Mouse (Mus musculus): ENCODE measurements around the gene Plin3. TPM values are rescaled to one million over a fixed set of nuclear protein-coding genes. Genes with fewer than 3 reads are reported as not detected.

Plin3 gene
- 48.4 and 53.7 TPM in 2 replicates for polyA plus RNA-seq (2014; fragmentation: Nextera tagmentation; extraction: Ambion mirVana)

- Histone ChIP-seq H3K9me3 (ENCODE audit: control insufficient read depth, low read length) (no peaks in the 10 kb centered on the region), H3K4me3 (ENCODE audit: low read depth, low read length) (no peak within 1 kb of the TSS), H3K27me3 (replicated peaks; ENCODE audit: control insufficient read depth, insufficient read depth, low read length) (no peaks in the 10 kb centered on the region), H3K4me1 (replicated peaks; ENCODE audit: control insufficient read depth, insufficient read depth, low read length) (peaks cover 34% of the 10 kb centered on the region), H3K4me2 (peak within 1 kb of the TSS; percentile 97), H3K9ac (ENCODE audit: low read depth, low read length) (peak within 1 kb of the TSS; percentile 67; the same call in 1 of the 2 replicates), H3K27ac (ENCODE audit: low read depth, low read length) (peak within 1 kb of the TSS; percentile 96), H3K36me3 (ENCODE audit: control insufficient read depth, insufficient read depth, low read length) (no peaks in the 10 kb centered on the region)
- ATAC-seq (replicated peaks; ENCODE audit: low FRiP score) (no peak), DNase-seq (ENCODE audit: low spot score) (no peak)
- WGBS: 92% methylated on average over 4 of the region's 4 CpGs
These were observed at the start of gene Plin3 for GRCm38 (mm10) chr17:56292531-56293222. Gene Plin3, minus strand, starts transcription at chr17:56292873.

GRCm38 (mm10) chr17:56340717-56341116 is 48.0 kb upstream of the Plin3 start:
- Histone ChIP-seq H3K9ac (ENCODE audit: low read depth, low read length) (no peak overlapping the region), H3K27ac (ENCODE audit: low read depth, low read length) (no peak overlapping the region), H3K4me2 (no peak overlapping the region), H3K4me1 (replicated peaks; ENCODE audit: control insufficient read depth, insufficient read depth, low read length) (peaks cover 28% of the 10 kb centered on the region), H3K9me3 (ENCODE audit: control insufficient read depth, low read length) (no peaks in the 10 kb centered on the region), H3K36me3 (ENCODE audit: control insufficient read depth, insufficient read depth, low read length) (no peaks in the 10 kb centered on the region), H3K27me3 (replicated peaks; ENCODE audit: control insufficient read depth, insufficient read depth, low read length) (no peaks in the 10 kb centered on the region), H3K4me3 (ENCODE audit: low read depth, low read length) (no peak overlapping the region)
- no peak for DNase-seq (ENCODE audit: low spot score)
- ATAC-seq (replicated peaks; ENCODE audit: low FRiP score): no peak

GRCm38 (mm10) chr17:56338909-56339308 is 46.2 kb upstream of the Plin3 start:
- DNase-seq (ENCODE audit: low spot score) (no peak), ATAC-seq (replicated peaks; ENCODE audit: low FRiP score) (peak; percentile 44; the same call in 1 of the 2 replicates)
- no peaks in the 10 kb centered on the region for H3K27me3 ChIP-seq (replicated peaks; ENCODE audit: control insufficient read depth, insufficient read depth, low read length)
- H3K4me3 ChIP-seq (ENCODE audit: low read depth, low read length): no peak overlapping the region
- H3K4me1 ChIP-seq (replicated peaks; ENCODE audit: control insufficient read depth, insufficient read depth, low read length): peaks cover 23% of the 10 kb centered on the region
- WGBS: 38% methylated on average over 4 of the region's 4 CpGs
- no peak overlapping the region for H3K9ac ChIP-seq (ENCODE audit: low read depth, low read length)
- H3K9me3 ChIP-seq (ENCODE audit: control insufficient read depth, low read length): no peaks in the 10 kb centered on the region
- no peaks in the 10 kb centered on the region for H3K36me3 ChIP-seq (ENCODE audit: control insufficient read depth, insufficient read depth, low read length)
- no peak overlapping the region for H3K4me2 ChIP-seq
- H3K27ac ChIP-seq (ENCODE audit: low read depth, low read length): no peak overlapping the region

GRCm38 (mm10) chr17:56337791-56338190 is 45.1 kb upstream of the Plin3 start:
- Histone ChIP-seq H3K4me3 (ENCODE audit: low read depth, low read length) (no peak overlapping the region), H3K4me2 (no peak overlapping the region), H3K9me3 (ENCODE audit: control insufficient read depth, low read length) (no peaks in the 10 kb centered on the region), H3K36me3 (ENCODE audit: control insufficient read depth, insufficient read depth, low read length) (no peaks in the 10 kb centered on the region), H3K4me1 (replicated peaks; ENCODE audit: control insufficient read depth, insufficient read depth, low read length) (peaks cover 17% of the 10 kb centered on the region), H3K9ac (ENCODE audit: low read depth, low read length) (no peak overlapping the region), H3K27ac (ENCODE audit: low read depth, low read length) (no peak overlapping the region), H3K27me3 (replicated peaks; ENCODE audit: control insufficient read depth, insufficient read depth, low read length) (no peaks in the 10 kb centered on the region)
- WGBS: 68% methylated on average over 6 of the region's 6 CpGs
- no peak for DNase-seq (ENCODE audit: low spot score)
- no peak for ATAC-seq (replicated peaks; ENCODE audit: low FRiP score)

GRCm38 (mm10) chr17:56337190-56337589 is 44.5 kb upstream of the Plin3 start:
- DNase-seq (ENCODE audit: low spot score) (no peak), ATAC-seq (replicated peaks; ENCODE audit: low FRiP score) (no peak)
- Histone ChIP-seq H3K4me2 (no peak overlapping the region), H3K9ac (ENCODE audit: low read depth, low read length) (no peak overlapping the region), H3K4me3 (ENCODE audit: low read depth, low read length) (no peak overlapping the region), H3K4me1 (replicated peaks; ENCODE audit: control insufficient read depth, insufficient read depth, low read length) (peaks cover 13% of the 10 kb centered on the region), H3K9me3 (ENCODE audit: control insufficient read depth, low read length) (no peaks in the 10 kb centered on the region), H3K36me3 (ENCODE audit: control insufficient read depth, insufficient read depth, low read length) (no peaks in the 10 kb centered on the region), H3K27ac (ENCODE audit: low read depth, low read length) (no peak overlapping the region), H3K27me3 (replicated peaks; ENCODE audit: control insufficient read depth, insufficient read depth, low read length) (no peaks in the 10 kb centered on the region)
- 45% methylated on average over 4 of the region's 4 CpGs for WGBS

- H3K4me3 ChIP-seq (ENCODE audit: low read depth, low read length): no peak overlapping the region
- H3K4me1 ChIP-seq (replicated peaks; ENCODE audit: control insufficient read depth, insufficient read depth, low read length): peaks cover 22% of the 10 kb centered on the region
- ATAC-seq (replicated peaks; ENCODE audit: low FRiP score) (no peak), DNase-seq (ENCODE audit: low spot score) (no peak)
- H3K9me3 ChIP-seq (ENCODE audit: control insufficient read depth, low read length): no peaks in the 10 kb centered on the region
- H3K36me3 ChIP-seq (ENCODE audit: control insufficient read depth, insufficient read depth, low read length): no peaks in the 10 kb centered on the region
- WGBS: 44% methylated on average over 8 of the region's 8 CpGs
- no peak overlapping the region for H3K9ac ChIP-seq (ENCODE audit: low read depth, low read length)
- H3K4me2 ChIP-seq: no peak overlapping the region
- H3K27ac ChIP-seq (ENCODE audit: low read depth, low read length): no peak overlapping the region
- no peaks in the 10 kb centered on the region for H3K27me3 ChIP-seq (replicated peaks; ENCODE audit: control insufficient read depth, insufficient read depth, low read length)
These were observed 40.3 kb upstream of the Plin3 start for GRCm38 (mm10) chr17:56332987-56333386.

- no peak for DNase-seq (ENCODE audit: low spot score)
- Histone ChIP-seq H3K4me3 (ENCODE audit: low read depth, low read length) (no peak overlapping the region), H3K9ac (ENCODE audit: low read depth, low read length) (no peak overlapping the region), H3K9me3 (ENCODE audit: control insufficient read depth, low read length) (no peaks in the 10 kb centered on the region), H3K27ac (ENCODE audit: low read depth, low read length) (no peak overlapping the region), H3K4me2 (no peak overlapping the region), H3K36me3 (ENCODE audit: control insufficient read depth, insufficient read depth, low read length) (no peaks in the 10 kb centered on the region), H3K4me1 (replicated peaks; ENCODE audit: control insufficient read depth, insufficient read depth, low read length) (peaks cover 37% of the 10 kb centered on the region), H3K27me3 (replicated peaks; ENCODE audit: control insufficient read depth, insufficient read depth, low read length) (no peaks in the 10 kb centered on the region)
- ATAC-seq (replicated peaks; ENCODE audit: low FRiP score): no peak
These were observed 38.6 kb upstream of the Plin3 start for GRCm38 (mm10) chr17:56331256-56331655.

GRCm38 (mm10) chr17:56330345-56330744 is 37.7 kb upstream of the Plin3 start:
- Histone ChIP-seq H3K9ac (ENCODE audit: low read depth, low read length) (no peak overlapping the region), H3K9me3 (ENCODE audit: control insufficient read depth, low read length) (no peaks in the 10 kb centered on the region), H3K4me2 (no peak overlapping the region), H3K27ac (ENCODE audit: low read depth, low read length) (no peak overlapping the region), H3K36me3 (ENCODE audit: control insufficient read depth, insufficient read depth, low read length) (no peaks in the 10 kb centered on the region), H3K4me3 (ENCODE audit: low read depth, low read length) (no peak overlapping the region), H3K4me1 (replicated peaks; ENCODE audit: control insufficient read depth, insufficient read depth, low read length) (peaks cover 37% of the 10 kb centered on the region), H3K27me3 (replicated peaks; ENCODE audit: control insufficient read depth, insufficient read depth, low read length) (no peaks in the 10 kb centered on the region)
- ATAC-seq (replicated peaks; ENCODE audit: low FRiP score): no peak
- 75% methylated on average over 3 of the region's 3 CpGs for WGBS
- DNase-seq (ENCODE audit: low spot score): no peak

- H3K4me3 ChIP-seq (ENCODE audit: low read depth, low read length): no peak overlapping the region
These were observed 36.6 kb upstream of the Plin3 start for GRCm38 (mm10) chr17:56329267-56329666.

More at GRCm38 (mm10) chr17:56329267-56329666, 36.6 kb upstream of the Plin3 start:
- no peak overlapping the region for H3K4me2 ChIP-seq
- H3K27me3 ChIP-seq (replicated peaks; ENCODE audit: control insufficient read depth, insufficient read depth, low read length): no peaks in the 10 kb centered on the region
- no peaks in the 10 kb centered on the region for H3K9me3 ChIP-seq (ENCODE audit: control insufficient read depth, low read length)
- no peak for ATAC-seq (replicated peaks; ENCODE audit: low FRiP score)
- no peaks in the 10 kb centered on the region for H3K36me3 ChIP-seq (ENCODE audit: control insufficient read depth, insufficient read depth, low read length)
- DNase-seq (ENCODE audit: low spot score): no peak
- peaks cover 39% of the 10 kb centered on the region for H3K4me1 ChIP-seq (replicated peaks; ENCODE audit: control insufficient read depth, insufficient read depth, low read length)
- no peak overlapping the region for H3K27ac ChIP-seq (ENCODE audit: low read depth, low read length)
- no peak overlapping the region for H3K9ac ChIP-seq (ENCODE audit: low read depth, low read length)
